Mouse (Mus musculus) cerebellum, adult 9-10 months (tissue): Measurements from ENCODE around the gene Dnah14.

ENCODE experiments used
- DNase-seq: peaks from one replicate; pipeline ENCODE4 v3.0.0; 2022

The Dnah14 gene

DNA sequence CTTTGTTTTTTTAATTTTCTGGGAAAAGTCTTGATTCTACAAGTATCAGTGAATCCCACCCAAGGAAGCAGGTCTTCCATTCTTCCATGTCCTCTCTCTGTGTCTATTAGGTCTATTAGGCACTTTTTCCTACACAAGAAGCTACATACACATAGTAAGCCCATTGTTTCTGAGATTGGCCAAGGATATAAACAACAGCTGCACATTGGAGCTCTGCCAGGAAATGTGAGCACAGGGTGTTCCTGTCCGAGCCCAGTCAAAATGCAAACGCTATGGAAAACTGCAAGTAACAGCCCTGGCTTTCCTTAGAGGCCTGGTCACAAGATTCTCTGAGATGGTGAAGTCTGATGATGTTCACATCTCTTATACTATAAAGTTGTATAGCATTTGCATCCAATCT lies 217.2 kb downstream of the Dnah14 start:
- no peak for DNase-seq

DNA sequence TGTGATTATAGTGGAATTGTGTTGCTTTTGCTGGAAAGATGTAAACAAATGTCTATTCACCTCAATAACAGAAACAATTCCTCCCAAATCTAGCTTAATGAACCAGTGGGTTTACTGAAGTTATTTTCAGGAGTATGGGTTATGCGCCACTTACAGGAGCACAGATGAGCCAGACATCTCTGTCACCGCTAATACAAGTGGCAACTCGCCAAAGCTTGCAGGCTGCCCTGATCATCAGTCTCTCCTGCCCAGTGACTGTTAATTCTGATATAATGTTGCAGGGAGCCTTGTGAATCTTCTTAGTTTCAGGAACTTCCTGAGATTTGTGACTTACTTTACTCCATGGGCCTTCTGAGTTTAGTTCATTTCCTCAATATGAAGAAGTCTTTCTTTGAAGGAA lies 223.6 kb downstream of the Dnah14 start:
- no peak for DNase-seq

DNA sequence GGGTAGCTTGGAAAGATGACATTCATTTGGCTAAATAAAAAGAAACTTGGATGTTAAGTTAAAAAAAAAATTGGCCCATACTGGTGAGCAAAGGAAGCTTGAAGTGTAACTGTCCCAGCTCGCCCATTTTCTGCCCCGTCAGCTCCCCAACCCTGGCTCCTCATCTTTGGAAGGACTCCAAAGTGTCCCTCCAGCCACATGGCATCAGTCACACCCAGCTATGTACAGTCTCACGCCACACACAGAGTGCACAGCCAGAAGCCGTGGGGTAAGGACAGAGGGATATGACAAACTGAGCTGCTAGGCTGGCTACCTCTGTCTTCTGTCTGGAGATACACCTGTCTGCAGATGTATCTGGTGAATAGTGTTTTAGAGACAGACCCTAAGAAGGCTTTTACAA lies 224.3 kb downstream of the Dnah14 start:
- DNase-seq: no peak

DNA sequence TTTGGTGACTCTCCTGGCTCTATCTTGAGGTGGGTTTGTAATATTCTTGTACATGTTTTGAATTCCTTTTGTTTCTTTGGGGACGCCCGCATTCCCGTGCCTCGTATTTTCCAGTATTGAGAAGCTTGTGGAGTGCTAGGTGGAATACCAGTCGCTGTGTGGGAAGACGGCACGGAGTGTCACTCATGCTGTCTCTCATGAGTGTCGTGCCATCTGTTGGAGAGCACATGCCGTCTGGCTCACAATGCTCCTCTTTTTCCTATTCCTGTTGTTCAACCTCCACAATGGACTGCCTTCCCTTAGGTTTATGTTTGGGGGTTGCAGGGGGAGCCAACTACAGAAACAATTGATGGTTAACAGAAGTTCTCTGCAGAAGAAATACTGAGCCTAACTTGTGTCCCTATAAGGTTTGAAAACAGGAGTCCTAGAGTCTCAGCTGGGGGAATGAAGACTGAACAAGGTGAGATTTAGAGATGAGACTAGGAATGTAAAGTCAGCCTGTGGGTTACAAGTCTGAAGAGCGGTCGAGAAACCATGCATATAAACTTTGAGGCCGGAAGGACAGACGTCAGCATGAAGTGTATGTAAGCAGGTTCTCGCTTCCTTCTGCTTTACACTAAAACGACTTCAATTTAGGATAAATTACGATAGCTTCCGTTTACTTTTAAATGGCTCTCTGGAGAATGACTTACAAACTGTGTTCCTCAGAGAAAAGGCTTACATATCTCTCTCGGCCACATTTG lies 235.3 kb downstream of the Dnah14 start:
- DNase-seq: no peak

DNA sequence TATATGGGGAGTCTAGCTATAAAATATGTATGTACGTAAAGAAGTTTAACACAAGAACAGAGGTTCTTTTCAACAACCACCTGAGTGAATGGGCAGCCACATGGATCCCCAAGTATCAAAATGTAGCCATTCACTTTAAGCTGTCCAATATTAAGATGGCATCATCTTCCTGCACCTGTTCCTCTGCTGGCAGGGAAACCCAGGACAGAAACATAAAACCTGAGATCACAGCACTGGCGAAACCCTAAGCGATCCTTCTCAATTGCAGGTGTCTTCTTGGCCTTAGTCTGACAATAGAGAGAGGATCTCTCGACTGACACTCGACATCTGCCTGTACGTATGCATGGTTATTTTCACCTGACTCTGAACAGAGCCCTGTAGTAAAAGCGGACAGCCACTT lies 250.4 kb downstream of the Dnah14 start:
- no peak for DNase-seq

DNA sequence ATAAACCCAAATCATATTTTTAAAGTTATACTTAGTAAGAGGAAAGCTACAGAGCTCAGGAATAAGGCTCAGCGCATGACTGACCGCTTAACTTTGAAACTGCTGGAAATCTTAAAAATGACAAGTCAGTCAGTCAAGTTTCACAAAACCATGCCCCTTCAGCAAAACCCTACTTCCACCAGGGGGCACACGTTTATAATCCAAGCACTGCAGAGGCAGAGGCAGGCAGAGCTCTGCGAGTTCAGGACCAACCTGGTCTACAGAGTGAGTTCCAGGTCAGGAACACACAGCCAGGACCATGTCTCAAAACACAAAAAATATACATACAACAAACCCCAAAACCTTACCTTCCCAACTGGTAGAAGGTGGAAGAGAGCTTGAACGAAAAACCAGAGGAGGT lies 252.0 kb downstream of the Dnah14 start:
- DNase-seq: no peak

DNA sequence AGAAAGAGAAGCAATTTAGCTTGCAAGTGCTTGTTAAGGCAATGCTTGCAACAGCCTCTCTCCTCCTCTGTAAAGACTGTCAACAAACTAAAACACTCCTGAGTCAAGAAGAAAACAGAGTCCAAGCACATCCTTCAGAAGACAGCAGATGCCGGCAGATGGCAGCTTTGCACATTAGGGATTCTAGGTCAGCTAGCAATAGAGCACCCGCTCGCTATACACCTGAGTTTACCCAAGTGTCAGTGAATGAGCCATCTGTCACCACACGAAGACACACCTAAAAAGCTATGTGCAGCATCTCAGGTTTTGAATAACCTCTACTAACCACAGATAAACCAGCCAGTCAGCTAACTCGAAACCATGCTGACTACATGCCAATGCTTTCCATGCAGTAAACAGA lies 256.4 kb downstream of the Dnah14 start:
- DNase-seq: peak; percentile 78

DNA sequence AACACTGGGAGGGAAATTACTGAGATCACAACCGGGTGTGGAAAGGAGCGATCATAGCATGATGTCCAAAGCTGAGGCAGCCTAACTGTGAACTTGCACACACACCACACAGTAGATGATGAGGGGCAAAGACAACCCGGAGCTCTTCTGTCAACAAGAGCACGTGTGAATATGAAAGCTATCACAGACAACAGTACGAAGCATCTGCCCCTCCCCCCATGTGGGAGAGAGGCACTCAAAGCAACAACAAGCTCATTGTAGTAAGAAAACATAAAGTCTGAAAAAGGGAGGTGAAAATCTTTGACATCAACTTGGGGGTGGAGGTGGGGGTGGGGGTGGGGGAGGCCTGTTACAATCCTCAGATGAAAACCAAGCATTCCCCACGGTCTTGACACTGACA lies 256.8 kb downstream of the Dnah14 start:
- peak; percentile 48 for DNase-seq

DNA sequence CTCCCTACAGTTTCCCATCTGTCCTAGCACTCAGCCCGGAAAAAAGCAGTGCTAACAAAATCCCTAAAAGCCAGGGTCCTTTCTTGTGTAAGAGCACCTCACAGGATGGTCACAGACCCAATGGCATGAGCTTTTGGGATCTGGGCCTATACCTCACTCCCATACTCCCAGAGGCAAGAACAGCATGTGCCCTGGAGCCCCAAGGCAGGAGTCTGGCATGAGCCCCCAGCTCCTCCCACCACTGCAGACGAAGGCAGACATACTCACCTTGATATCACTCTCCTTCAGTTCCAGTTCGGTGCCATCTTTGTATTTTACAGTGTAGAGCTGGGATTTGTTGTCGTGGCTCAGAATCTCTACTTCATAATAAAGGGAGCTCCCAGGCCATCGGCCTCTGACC lies 261.8 kb downstream of the Dnah14 start:
- DNase-seq: no peak

DNA sequence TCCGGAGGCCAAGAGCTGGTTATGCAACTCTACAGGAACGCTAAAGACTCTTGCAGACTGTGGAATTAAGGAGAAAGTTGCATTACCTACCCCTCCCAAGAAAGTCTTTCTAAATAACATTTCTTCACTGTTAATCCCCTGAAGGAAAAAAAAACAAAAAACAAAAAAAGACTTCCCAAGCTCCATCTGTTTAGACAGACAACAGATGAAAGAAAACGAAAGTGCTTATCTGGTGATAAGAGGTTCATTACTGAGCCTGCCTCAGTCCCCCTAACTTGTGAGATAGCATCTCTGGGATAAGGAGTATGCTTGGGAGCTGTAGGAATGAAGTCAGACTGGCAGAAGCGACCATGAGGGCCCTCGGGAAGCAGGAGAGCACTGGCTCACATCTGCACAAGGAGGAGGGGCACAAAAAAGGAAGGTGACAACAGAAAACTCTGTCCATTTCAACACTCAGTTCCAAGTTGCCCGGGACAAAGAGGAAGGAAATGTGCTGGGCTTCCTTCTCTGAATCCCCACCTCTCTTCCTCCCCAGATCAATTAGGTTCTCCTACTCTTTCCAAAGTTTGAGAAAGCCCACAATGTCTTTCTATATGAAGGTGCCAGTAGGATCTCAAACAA lies 263.5 kb downstream of the Dnah14 start:
- no peak for DNase-seq

DNA sequence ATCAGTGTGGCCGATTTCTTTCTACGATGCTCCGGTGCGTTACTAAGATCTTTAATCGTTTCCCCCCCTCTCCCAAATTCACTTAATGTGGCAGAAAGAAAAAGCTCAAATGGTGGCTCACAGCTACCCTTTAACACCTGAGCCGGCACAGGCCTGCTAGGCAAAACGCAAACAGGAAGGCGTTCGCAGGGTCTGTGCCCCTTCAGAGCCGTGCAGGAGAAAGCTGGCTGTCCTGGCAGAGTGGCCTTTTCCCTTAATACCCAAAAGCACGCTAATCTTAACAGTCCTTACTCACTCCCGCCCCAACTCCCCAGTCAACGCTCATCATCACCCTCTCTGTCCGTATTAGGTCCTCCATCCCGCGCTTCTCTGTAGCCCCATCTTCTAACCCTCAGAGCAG lies 265.0 kb downstream of the Dnah14 start:
- no peak for DNase-seq

DNA sequence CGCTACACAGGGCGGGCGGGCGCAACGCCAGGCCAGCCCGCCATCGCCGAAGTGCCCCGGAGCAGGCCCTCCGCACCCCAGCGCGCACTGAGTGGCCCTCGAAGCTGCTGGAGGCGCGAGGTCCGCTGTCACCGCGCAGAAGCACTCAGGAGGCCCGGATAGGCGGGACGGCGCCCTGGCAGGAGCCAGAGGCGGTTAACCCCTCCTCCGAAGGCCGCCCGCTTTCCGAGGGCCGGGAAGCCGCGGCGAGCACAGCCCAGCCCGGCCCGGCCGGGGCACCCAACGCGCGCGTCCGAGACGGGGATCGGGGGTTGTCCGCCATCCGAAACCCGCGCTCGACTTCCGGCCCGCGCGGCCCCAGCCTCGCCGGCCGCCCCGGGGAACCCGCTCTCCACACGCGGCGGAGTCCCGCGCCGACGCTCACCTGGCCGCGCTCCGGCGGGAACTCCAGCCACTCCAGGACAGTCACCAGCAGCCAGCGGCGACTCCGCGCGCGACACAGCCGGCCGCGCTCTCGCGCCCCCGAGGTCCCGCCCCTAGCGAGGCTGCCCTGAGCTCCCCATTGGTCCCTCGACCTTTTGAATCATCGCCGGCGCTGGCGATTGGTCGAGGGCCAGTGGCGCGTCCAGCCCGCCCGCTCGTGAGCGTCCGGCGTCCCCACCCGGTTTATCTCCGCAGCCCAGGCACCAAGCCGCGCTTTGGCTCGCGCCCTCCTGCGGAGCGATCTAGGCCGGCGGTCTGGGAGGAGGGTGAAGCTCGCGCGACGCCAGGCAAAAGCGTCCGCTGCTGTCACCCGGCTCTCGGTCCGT lies 265.7 kb downstream of the Dnah14 start:
- peak; percentile 95 for DNase-seq

DNA sequence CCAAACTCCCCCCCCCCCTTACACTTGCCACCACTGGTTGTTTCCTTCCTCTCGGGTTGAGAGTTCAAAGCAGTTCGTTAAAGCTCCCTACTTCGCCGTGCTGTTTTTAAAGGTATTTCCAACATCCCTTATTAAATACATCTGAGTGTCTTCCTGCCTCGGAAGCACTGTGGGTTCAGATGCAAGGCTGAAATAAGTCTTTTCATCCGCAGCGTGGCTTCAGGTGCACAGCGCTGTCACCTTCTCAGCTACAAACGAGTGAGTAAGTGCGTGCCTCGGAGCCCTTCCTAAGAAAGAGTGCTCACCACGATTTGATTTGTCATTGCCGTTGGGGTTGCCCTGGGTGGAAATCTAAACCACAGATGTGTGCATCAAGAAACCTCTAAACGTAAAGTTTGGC lies 266.4 kb downstream of the Dnah14 start, which contains the start of gene Lbr:
TSS of gene Lbr (minus strand) at position 266 of the 400 bp plus-strand sequence.
- peak; percentile 42 for DNase-seq

DNA sequence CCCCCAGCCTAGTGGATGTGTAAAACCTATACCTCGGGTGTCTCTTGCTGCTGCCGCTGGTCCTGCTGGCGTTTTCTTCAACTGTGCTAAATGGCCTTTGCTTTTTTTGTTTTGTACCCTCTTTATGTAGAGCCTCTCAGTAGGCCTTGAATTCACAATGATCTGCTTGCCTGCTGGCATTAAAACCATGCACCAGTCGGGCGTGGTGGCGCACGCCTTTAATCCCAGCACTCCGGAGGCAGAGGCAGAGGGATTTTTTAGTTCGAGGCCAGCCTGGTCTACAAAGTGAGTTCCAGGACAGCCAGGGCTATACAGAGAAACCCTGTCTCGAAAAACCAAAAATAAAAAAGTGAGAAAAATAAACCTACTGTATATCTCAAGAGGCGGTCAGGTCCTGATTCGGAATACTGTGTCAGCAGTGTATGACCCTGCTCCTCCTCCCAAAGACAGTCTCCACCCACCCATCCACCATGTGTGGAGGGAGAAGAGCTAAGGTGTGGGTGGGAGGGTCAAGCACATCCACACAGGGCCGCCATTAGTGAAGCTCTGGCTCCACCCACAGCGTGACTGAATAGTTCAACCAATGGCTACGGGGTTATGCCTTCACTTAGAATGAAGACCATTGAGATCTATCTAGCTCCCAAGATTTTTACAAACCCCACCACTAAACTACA lies 268.7 kb downstream of the Dnah14 start:
- DNase-seq: no peak

DNA sequence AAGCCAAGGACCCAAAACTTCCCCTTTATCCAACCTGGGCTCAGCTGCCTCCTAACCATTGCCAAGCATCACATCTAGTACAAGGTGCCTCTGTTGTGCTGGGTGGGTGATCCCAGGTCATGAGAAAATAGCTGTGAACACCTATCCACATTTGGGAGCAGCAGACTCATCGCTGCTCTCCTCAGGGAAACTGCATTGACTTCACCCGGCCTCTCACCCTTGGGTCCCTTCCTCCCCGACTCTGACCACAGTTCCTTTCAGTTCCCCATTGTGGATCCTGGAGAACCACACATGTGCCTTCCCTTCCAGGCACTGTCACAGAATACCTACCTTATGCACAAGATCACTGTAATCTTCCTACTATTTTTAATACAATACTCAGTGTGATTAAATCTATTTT lies 269.4 kb downstream of the Dnah14 start:
- no peak for DNase-seq

DNA sequence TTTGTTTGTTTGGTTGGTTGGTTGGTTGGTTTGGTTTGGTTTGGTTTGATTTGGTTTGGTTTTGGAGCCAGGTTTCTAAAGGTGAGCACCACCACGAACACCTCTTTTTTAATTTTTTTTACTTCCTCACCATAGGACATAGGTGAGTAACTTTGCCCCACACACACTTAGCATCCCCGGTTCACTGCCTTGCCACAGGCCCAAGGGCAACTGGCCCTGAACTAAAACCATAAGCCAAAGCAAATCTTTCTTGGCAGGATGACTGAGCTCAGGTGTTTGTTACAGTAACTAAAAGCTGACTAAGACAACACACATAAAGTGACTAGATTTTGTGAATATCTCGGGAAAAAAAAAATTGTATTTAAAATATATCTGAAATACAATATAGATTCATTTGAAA lies 271.0 kb downstream of the Dnah14 start:
- no peak for DNase-seq

DNA sequence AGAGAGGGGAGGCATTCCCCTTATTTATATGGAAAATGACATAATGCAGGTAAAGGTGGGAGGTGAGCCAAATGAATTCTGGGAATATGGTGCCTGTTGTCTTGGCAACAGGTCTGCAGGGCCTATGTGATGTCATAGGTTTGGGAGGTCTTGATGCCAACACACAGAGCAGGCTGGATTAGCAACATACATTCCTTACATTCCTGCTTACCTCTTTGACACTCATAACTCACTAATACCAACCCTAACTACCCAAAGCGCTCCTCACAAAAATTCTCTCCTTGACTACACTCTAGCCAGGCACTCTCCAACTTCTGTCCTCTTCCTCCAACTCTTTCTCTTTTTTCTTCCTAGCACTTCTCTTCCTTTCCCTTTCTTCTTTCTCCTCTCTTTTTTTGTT lies 271.9 kb downstream of the Dnah14 start:
- no peak for DNase-seq

DNA sequence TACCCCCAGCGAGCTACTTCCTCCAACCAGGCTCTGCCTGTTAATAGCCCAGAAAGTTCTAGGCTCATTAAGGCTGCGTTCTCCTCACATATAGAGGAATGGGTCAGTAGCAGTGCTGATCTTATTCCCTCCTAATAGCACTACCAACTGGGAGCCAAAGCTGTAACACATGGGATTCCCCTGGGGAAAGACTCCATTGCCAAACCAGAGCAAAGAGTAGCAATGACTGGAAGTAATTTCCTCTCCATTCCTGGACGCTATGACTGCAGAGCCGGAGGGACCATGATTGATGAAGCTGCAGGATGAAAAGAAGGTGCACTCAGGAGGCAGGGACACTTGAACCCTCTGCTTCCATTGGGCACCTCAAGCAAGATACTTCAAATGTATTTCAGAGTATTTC lies 274.1 kb downstream of the Dnah14 start:
- DNase-seq: no peak

DNA sequence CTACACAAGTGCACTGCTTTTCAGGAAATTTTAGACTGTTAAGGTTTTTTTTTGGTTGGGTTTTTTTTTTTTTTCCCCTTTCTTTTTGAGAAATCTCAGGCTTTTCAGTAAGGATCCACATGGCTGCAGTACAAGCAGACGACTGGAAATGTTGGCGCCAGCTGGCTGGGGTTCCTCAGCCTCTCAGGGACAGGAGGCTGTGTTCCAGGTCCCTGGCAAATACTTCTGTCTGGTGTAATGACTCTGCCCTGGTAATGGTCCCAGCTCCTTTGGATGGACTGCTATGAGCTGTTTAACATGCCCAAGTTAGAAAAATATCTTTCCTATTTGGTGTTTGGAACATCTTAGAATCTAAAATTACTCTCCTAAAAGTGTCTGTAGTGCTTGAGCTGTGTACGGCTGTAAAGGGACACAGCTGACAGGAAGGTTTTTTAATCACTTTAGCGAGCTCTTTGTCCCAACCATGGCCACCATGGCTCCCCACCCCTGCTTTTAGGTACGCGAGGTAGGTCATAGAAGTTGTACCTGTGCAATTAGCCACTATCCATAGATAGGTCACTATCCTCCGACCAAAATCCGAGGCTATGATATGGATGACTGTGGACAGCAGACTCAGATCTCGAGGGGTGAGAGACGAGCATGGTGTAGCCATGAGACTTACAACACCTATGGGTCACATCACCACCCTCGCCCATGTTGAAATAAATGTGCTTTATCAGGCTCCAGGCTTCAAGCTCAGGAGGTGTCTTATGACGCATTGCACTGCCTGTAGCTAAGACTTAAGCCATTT lies 275.4 kb downstream of the Dnah14 start:
- no peak for DNase-seq

DNA sequence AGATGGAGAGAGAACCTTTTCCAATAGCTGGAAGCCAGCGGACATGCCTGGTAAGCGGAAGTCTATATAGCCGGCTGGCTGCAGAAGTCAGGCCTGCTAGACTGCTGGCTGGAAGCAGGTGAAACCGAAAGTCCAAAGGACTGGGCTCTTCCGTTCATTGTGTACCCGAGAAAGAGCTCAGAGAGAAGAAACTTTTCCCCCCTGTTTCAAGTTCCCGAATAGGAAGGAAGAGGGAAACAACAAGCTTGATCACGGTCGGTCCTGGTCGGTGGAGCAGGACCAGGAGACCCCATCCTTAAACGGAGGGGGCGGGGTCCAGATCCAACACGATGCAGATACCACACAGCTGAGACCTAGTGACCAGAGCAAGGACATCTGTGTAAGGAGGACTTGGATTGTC lies 276.1 kb downstream of the Dnah14 start:
- no peak for DNase-seq

DNA sequence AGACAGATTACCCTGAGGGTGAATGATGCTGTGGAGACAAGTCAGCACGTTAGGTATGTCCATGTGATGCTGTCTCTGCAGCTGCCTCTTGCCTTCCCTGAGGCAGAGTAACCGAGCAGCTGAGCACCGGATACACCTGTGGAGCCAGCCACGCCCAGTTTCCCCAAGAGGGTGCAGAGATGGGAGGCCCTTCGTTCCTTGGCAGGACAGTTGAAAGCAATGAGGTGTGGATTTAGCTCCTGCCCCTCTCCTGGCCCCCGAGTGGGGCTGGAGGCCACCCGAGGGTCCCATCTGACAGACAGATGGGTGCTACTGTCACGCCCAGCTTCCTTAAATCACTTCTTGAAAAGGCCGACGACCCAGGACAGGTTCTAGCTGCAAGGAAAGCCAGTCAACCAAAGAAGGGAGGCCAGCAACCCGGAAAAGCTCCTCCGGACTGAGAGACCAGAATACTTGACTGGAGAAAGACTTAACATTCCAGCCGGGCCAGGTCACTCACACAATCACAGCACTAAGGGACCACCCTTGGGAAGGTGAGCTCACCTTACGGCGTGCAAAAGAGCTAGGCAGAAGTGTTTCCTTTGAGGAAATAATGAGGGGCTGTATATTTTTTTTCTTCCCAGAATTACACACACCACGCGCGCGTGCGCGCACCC lies 276.9 kb downstream of the Dnah14 start:
- DNase-seq: no peak

DNA sequence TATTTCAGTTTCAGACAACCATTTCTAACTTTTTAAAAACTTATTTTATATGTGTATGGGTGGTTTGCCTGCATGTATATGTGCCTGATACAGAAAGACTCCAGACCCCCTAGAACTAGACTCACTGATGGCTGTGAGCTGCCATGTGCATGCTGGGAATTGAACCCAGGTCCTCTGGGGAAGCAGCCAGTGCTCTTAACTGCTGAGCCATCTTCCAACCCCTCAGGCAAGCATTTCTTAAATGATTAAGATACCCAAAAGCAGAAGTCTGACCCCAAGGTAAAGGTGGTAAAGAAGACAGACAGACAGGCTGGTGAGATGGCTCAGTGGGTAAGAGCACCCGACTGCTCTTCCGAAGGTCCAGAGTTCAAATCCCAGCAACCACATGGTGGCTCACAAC lies 278.5 kb downstream of the Dnah14 start:
- no peak for DNase-seq
